Mouse (Mus musculus) kidney, adult 10 weeks (tissue): Measurements from ENCODE around the gene Pnpla3. TPM values are rescaled to one million over a fixed set of nuclear protein-coding genes. Genes with fewer than 3 reads are reported as not detected.

Experiments used
- polyA plus RNA-seq: library from polyadenylated mRNA; stranded (reverse); fragments of 350-450 nt; fragmentation: Illumina TruSeq; extraction: RNeasy Lipid Tissue Mini Kit (QIAGEN cat#74804); gene quantifications from one replicate; pipeline ENCODE4 v1.2.3, GENCODE M21; 2014; ENCODE audit warnings: low read depth, low replicate concordance

Pnpla3 gene
- polyA plus RNA-seq, result not detected

DNA sequence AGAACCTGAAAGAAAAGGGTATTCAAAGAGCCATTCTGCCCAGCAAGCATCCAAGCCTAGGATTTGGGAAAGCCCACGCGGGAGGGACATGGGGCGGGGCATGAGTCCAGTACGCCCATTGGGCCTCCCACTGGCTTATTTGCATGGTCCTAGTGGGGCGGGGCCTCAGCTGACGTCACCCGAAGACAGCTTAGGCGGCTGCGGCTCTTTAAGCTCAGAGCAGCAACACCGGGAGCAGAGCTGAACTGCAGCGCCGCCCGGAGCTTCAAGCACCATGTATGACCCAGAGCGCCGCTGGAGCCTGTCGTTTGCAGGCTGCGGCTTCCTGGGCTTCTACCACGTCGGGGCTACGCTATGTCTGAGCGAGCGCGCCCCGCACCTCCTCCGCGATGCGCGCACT, at the start of gene Pnpla3:
Gene Pnpla3 (plus strand): TSS at position 238 of the 400 bp plus-strand sequence.

DNA sequence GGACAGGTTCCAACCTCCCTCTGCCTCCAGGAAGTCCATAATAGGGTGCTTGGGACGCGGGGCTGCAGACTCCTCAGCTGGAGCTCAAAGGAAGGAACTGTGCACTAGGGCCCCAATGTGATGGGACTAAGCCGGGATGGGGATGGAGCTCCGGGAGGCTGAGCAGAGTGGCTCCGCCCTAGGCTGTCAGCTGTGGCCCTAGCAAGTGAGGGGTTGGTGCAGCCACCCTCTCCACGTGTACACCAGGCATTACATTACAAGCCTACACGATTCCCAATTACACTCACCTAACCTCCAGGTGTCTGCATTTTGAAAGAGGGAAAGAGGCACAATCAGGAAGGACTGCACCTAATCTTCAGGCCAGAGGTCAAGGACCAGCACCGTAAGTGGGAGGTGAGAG, 44.6 kb upstream of the Pnpla3 start, which contains the start of gene Pnpla5:
Gene Pnpla5 (minus strand): TSS at position 101 of the 400 bp plus-strand sequence.

DNA sequence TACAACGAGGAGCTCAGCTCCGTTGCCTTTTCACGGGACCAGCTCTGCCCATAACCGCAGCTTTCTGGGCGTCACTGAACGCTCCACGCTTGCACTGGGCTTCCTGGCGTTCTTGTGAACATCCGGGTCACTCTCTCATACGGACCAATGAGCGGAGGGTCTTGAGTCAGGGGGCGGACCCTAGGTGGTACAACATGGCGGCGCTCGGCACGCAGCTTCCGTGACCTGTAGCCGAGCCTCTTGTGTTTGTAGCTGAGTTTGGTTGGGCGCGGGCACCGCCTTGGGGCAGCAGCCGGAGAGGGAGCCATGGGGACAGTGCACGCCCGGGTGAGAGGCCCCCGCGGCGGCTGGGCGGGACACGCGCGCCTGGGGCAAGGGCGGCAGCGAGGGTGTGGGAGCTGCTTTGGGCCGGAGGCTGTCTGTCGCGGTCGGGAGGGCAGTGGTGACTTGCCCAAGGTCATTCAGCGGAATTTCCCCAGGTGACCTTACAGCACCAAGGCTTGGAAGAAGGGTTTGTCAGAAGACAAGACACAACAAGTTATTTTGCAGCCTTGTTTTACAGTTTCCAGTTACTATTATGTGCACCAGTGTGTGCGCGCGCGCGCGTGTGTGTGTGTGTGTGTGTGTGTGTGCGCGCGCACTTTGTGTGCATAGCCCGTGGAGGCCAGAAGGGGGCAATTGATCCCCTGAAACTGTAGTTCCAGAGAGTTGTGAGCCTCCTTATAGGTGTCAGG, 24.6 kb downstream of the Pnpla3 start, which contains the start of gene Samm50:
Gene Samm50 (plus strand): TSS at position 184 of the 734 bp plus-strand sequence.

DNA sequence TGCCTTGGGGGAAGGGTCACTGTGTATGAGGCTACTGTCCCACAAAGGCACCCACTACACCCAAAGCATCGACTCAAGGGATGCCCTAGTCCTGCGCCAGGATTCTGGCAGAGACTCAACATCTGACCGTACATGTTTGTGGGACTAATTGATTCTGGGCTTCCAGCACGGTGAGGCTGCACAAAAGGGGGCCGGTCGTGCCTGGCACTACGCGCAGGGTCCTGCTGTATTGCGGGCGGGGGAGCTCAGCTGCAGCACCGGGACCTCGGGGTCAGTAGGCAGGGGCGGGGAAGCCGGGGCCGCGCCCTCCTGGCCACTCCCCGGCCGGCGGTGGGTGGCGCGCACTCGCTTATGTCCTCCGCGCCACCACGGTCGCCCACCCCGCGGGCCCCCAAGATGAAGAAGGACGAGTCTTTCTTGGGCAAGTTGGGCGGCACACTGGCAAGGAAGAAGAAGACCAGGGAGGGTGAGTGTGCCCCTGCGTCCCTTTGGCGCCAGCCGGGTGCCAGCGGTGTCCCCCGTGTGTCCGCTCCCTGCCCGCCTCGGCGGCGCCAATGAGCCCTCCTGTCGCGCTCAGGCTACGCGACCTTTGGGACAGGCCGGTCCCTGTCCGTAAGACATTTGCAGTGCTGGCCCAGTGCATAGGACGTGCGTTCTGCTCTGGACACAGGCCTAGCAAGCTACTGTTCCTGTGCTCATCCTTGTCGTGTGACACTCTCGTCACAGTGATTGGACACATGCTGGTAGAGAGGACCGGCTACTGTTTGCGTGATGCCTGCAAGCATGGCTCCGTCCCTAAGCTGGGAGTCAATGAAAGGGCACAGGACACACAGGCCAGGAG, 64.3 kb downstream of the Pnpla3 start, which contains the start of gene Parvb:
Gene Parvb (plus strand): TSS at position 323 of the 841 bp plus-strand sequence.

Other genes starting within 250 kb of the Pnpla3 start
- gene Efcab6, start 102.5 kb upstream of the Pnpla3 start, polyA plus RNA-seq, result not detected
- gene Sult4a1, start 62.1 kb upstream of the Pnpla3 start, polyA plus RNA-seq, result not detected
- not detected for gene Pnpla5, start 44.7 kb upstream of the Pnpla3 start, polyA plus RNA-seq
- 72.2 TPM for gene Samm50, start 24.4 kb downstream of the Pnpla3 start, polyA plus RNA-seq
- gene Parvb, start 64.2 kb downstream of the Pnpla3 start, polyA plus RNA-seq, result 1.4 TPM
- not detected for gene Parvg, start 156.2 kb downstream of the Pnpla3 start, polyA plus RNA-seq